Mouse (Mus musculus) cerebellum, adult 2 months (tissue): Measurements from ENCODE around the gene Scamp1.

ENCODE experiments used
- CTCF ChIP-seq: fragments of 200-500 bp; IDR thresholded peaks from 2 replicates; pipeline ENCODE4 v1.5.1; 2011; ENCODE audit warnings: low read depth, mild to moderate bottlenecking, control low read depth, low read length, moderate library complexity, borderline replicate concordance; ENCODE audit not compliant: insufficient read depth
- POLR2A ChIP-seq: fragments of 200-500 bp; IDR thresholded peaks from 2 replicates; pipeline ENCODE4 v1.6.1; 2011; ENCODE audit warnings: low read length, control low read depth, borderline replicate concordance; ENCODE audit not compliant: insufficient read depth

- TF ChIP-seq POLR2A (no peak), CTCF (no peak)
These were observed 36.8 kb upstream of the Scamp1 start for GRCm38 (mm10) chr13:94322475-94322874.
